Comparison of ENCODE assay signal across 12 mouse cellular contexts in the genomic region with DNA sequence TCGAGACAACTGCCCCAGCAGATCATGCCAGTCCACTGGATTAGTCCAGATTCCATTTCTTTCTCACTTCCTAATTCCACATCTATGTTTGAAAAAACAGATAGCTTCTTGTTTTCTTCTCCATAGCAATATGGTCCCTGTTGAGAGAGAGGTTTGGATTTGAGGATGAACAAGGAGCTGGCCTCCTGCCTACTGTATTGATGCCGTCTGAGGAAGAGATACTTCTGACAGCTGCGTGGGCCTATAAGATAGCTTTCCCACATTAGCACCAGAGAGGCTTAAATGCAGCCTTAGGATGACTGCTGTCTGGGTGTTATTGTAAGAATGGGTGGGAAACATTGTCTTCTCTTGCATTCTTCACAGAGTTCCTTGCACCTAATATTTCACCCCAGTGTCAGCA.
DNase-seq lines count a peak whose midpoint lies in the region; ATAC-seq lines count a peak whose summit lies in the region.
"Had no signal": no experiment of that assay in that cellular context is flagged by ENCODE, and none has a peak within 500 bp of the region (broad histone marks: within the 10 kb centered on the region; RNA-seq: fewer than 3 reads in every experiment).

No protein-coding gene starts in this region.

- peak; percentile 40 for DNase-seq in right cerebral cortex, adult 18-20 months
- no peak for DNase-seq in right cerebral cortex, postnatal 14 days
- DNase-seq in midbrain, embryonic 10.5 days (ENCODE audit: low spot score) = no peak
- no peak for DNase-seq in gastrocnemius, postnatal 10 days
- no peak for DNase-seq in lung, adult 18-20 months
- DNase-seq: heart, adult 11 months; lung, postnatal 36 days; thymus, postnatal 4 days had no signal

- peaks cover 53% of the 10 kb centered on the region for H3K4me1 ChIP-seq in forebrain, embryonic 15.5 days
- peaks cover 63% of the 10 kb centered on the region for H3K4me1 ChIP-seq in midbrain, embryonic 10.5 days
- peaks cover 43% of the 10 kb centered on the region for H3K4me1 ChIP-seq in neural tube, embryonic 15.5 days

- H3K9me3 ChIP-seq in forebrain, embryonic 15.5 days = no peaks in the 10 kb centered on the region
- H3K9me3 ChIP-seq in midbrain, embryonic 10.5 days (replicated peaks) = no peaks in the 10 kb centered on the region; the same call in 1 of the 2 replicates
- no peaks in the 10 kb centered on the region for H3K9me3 ChIP-seq in neural tube, embryonic 15.5 days (replicated peaks)

- no peak overlapping the region for H3K4me3 ChIP-seq in forebrain, embryonic 15.5 days
- H3K4me3 ChIP-seq in midbrain, embryonic 10.5 days = no peak overlapping the region
- H3K4me3 ChIP-seq in neural tube, embryonic 15.5 days (replicated peaks) = no peak overlapping the region

- H3K9ac ChIP-seq in forebrain, embryonic 15.5 days (replicated peaks) = no peak overlapping the region
- no peak overlapping the region for H3K9ac ChIP-seq in neural tube, embryonic 15.5 days (replicated peaks)
- H3K9ac ChIP-seq: liver, embryonic 14.5 days had no signal

- H3K36me3 ChIP-seq in forebrain, embryonic 15.5 days = no peaks in the 10 kb centered on the region
- H3K36me3 ChIP-seq in midbrain, embryonic 10.5 days = no peaks in the 10 kb centered on the region
- no peaks in the 10 kb centered on the region for H3K36me3 ChIP-seq in neural tube, embryonic 15.5 days

- H3K27ac ChIP-seq in forebrain, embryonic 15.5 days (replicated peaks) = peak overlapping the region; percentile 95
- H3K27ac ChIP-seq in midbrain, embryonic 10.5 days (replicated peaks) = peak overlapping the region; percentile 95
- peak overlapping the region; percentile 95 for H3K27ac ChIP-seq in neural tube, embryonic 15.5 days (replicated peaks)
- H3K27ac ChIP-seq: liver, embryonic 14.5 days had no signal

- WGBS in forebrain, embryonic 15.5 days = 59% methylated on average over 3 of the region's 3 CpGs
- WGBS in midbrain, embryonic 10.5 days = 86% methylated on average over 3 of the region's 3 CpGs
- 70% methylated on average over 3 of the region's 3 CpGs for WGBS in neural tube, embryonic 15.5 days

- no peak overlapping the region for H3K4me2 ChIP-seq in forebrain, embryonic 15.5 days (replicated peaks)
- no peak overlapping the region for H3K4me2 ChIP-seq in neural tube, embryonic 15.5 days

- no peak for ATAC-seq in forebrain, embryonic 15.5 days (replicated peaks)
- no peak for ATAC-seq in neural tube, embryonic 15.5 days (ENCODE audit: low FRiP score)
- ATAC-seq: intestine, embryonic 16.5 days had no signal

- no peaks in the 10 kb centered on the region for H3K27me3 ChIP-seq in forebrain, embryonic 15.5 days
- H3K27me3 ChIP-seq in midbrain, embryonic 10.5 days (ENCODE audit: low read depth, poor library complexity, severe bottlenecking) = peaks cover 34% of the 10 kb centered on the region; the same call in 1 of the 2 replicates
- H3K27me3 ChIP-seq in neural tube, embryonic 15.5 days (replicated peaks) = no peaks in the 10 kb centered on the region
